In the genomic region with DNA sequence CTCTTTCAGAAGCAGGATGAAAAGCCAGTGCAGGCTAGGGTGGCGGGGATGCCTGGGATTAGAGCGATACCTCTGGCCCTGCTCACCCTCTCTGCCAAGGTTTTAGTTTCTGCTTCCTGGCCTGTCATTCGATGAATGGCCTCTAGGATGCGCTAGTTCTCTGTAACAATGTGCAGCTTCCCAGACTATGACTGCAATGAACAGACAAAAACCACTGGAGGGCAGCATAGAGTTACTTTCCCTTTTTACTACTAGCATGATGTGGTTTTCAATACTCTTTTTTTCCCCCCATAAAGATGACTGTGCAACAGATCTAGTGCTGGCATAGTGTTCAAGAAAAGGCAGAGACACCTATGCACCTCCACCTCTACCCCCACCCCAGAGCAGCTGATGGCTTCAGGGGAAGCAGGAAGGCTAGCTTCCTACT, we compare ENCODE assay signal across 8 mouse cellular contexts.
DNase-seq lines count a peak whose midpoint lies in the region; ATAC-seq lines count a peak whose summit lies in the region.

No protein-coding gene starts in this region.

- no peak overlapping the region for H3K27ac ChIP-seq in intestine, embryonic 14.5 days (ENCODE audit: low read depth)

- H3K9ac ChIP-seq in intestine, embryonic 14.5 days (ENCODE audit: low read length) = no peak overlapping the region

- H3K9me3 ChIP-seq in intestine, embryonic 14.5 days (ENCODE audit: control insufficient read depth, low read length) = no peaks in the 10 kb centered on the region

- DNase-seq in adrenal gland, adult 18-20 months (ENCODE audit: low spot score in 2 of 2) = peak; percentile 59 to 66
- peak; percentile 89 for DNase-seq in embryo, embryonic 11 days
- peak; percentile 45 to 50 for DNase-seq in gastrocnemius, postnatal 36 days
- peak; percentile 90 for DNase-seq in intestine, embryonic 14.5 days (ENCODE audit: low spot score)
- DNase-seq in left cerebral cortex, postnatal 10 days (ENCODE audit: extremely low spot score in 1 of 2, low spot score in 2 of 2) = peak; percentile 79 to 82
- DNase-seq in mesoderm, embryonic 11.5 days (ENCODE audit: low read depth, low spot score) = peak; percentile 91
- peak; percentile 60 for DNase-seq in right cerebral cortex, postnatal 25 days
- peak; percentile 53 for DNase-seq in yolk sac, embryonic 10.5 days (ENCODE audit: low spot score)

- H3K4me3 ChIP-seq in intestine, embryonic 14.5 days (ENCODE audit: low read depth, low read length) = no peak overlapping the region

- H3K36me3 ChIP-seq in intestine, embryonic 14.5 days (ENCODE audit: control insufficient read depth, insufficient read depth, low read length) = no peaks in the 10 kb centered on the region

- no peaks in the 10 kb centered on the region for H3K4me1 ChIP-seq in intestine, embryonic 14.5 days (replicated peaks; ENCODE audit: control insufficient read depth, insufficient read depth, low read length)

- H3K27me3 ChIP-seq in intestine, embryonic 14.5 days (replicated peaks; ENCODE audit: control insufficient read depth, insufficient read depth, low read length) = 0 out of 2 replicates have a peak, but pooled peaks cover 3% of the 10 kb centered on the region

- 12% methylated on average over 4 of the region's 4 CpGs for WGBS in intestine, embryonic 14.5 days

- intact Hi-C loops in gastrocnemius, postnatal 36 days (cut with DNase I) = loop anchor here (1.0 kb wide), 1 partner anchor 220 kb away; no protein-coding TSS in a partner anchor
- intact Hi-C loops in left cerebral cortex, postnatal 10 days (cut with DNase I) = loop anchor here (5.0 to 10.0 kb wide), 2 partner anchors 439 to 504 kb away; no protein-coding TSS in a partner anchor

- peak; percentile 45 for ATAC-seq in intestine, embryonic 14.5 days (replicated peaks; ENCODE audit: low FRiP score, low TSS enrichment, low read depth)

- H3K4me2 ChIP-seq in intestine, embryonic 14.5 days (ENCODE audit: low read length) = no peak overlapping the region
